Mouse (Mus musculus) forelimb bud, embryonic 11.5 days (tissue): ENCODE measurements around the gene Ccdc113.

Source experiments
- DNase-seq: peaks from one replicate; pipeline ENCODE4 v3.0.0-alpha.2; 2012; ENCODE audit warnings: low read depth, low spot score

Ccdc113 gene

GRCm38 (mm10) chr8:95539487-95539886 is 5.6 kb downstream of the Ccdc113 start:
- no peak for DNase-seq

- DNase-seq, result no peak
These were observed 8.3 kb downstream of the Ccdc113 start for GRCm38 (mm10) chr8:95542191-95542590.

GRCm38 (mm10) chr8:95543065-95543464 is 9.2 kb downstream of the Ccdc113 start:
- no peak for DNase-seq

- DNase-seq, result no peak
These were observed 11.9 kb downstream of the Ccdc113 start for GRCm38 (mm10) chr8:95545815-95546214.

- DNase-seq, result no peak
These were observed 13.1 kb downstream of the Ccdc113 start for GRCm38 (mm10) chr8:95546986-95547385.

- no peak for DNase-seq
These were observed 14.0 kb downstream of the Ccdc113 start for GRCm38 (mm10) chr8:95547931-95548330.

GRCm38 (mm10) chr8:95549871-95550829 is 16.3 kb downstream of the Ccdc113 start:
- no peak for DNase-seq

- DNase-seq, result no peak
These were observed 17.7 kb downstream of the Ccdc113 start for GRCm38 (mm10) chr8:95551577-95551976.

GRCm38 (mm10) chr8:95555963-95556362 is 22.1 kb downstream of the Ccdc113 start:
- no peak for DNase-seq

GRCm38 (mm10) chr8:95566217-95566616 is 32.3 kb downstream of the Ccdc113 start:
- DNase-seq, result no peak

- DNase-seq, result no peak
These were observed 32.9 kb downstream of the Ccdc113 start for GRCm38 (mm10) chr8:95566809-95567208.

- DNase-seq, result no peak
These were observed 39.3 kb downstream of the Ccdc113 start for GRCm38 (mm10) chr8:95573146-95573545.

GRCm38 (mm10) chr8:95576240-95576639 is 42.4 kb downstream of the Ccdc113 start, which contains the start of gene Prss54:
TSS of gene Prss54 (minus strand) at chr8:95576340.
- DNase-seq, result no peak

- no peak for DNase-seq
These were observed 53.5 kb downstream of the Ccdc113 start for GRCm38 (mm10) chr8:95587339-95587738.

- no peak for DNase-seq
These were observed 55.4 kb downstream of the Ccdc113 start for GRCm38 (mm10) chr8:95589282-95589681.

- DNase-seq, result no peak
These were observed 56.7 kb downstream of the Ccdc113 start for GRCm38 (mm10) chr8:95590539-95590938.

GRCm38 (mm10) chr8:95592131-95592780 is 58.4 kb downstream of the Ccdc113 start:
- no peak for DNase-seq

- no peak for DNase-seq
These were observed 59.8 kb downstream of the Ccdc113 start for GRCm38 (mm10) chr8:95593439-95594393.

GRCm38 (mm10) chr8:95595131-95595530 is 61.2 kb downstream of the Ccdc113 start:
- DNase-seq, result no peak

- peak; percentile 14 for DNase-seq
These were observed 63.0 kb downstream of the Ccdc113 start for GRCm38 (mm10) chr8:95596841-95597241.

GRCm38 (mm10) chr8:95599861-95600260 is 66.0 kb downstream of the Ccdc113 start:
- peak; percentile 82 for DNase-seq
